Mouse (Mus musculus): Measurements from ENCODE around the gene Ndufa5. TPM values are rescaled to one million over a fixed set of nuclear protein-coding genes. Genes with fewer than 3 reads are reported as not detected.

The Ndufa5 gene
- polyA plus RNA-seq, 1 experiment = 1.3 TPM

DNA sequence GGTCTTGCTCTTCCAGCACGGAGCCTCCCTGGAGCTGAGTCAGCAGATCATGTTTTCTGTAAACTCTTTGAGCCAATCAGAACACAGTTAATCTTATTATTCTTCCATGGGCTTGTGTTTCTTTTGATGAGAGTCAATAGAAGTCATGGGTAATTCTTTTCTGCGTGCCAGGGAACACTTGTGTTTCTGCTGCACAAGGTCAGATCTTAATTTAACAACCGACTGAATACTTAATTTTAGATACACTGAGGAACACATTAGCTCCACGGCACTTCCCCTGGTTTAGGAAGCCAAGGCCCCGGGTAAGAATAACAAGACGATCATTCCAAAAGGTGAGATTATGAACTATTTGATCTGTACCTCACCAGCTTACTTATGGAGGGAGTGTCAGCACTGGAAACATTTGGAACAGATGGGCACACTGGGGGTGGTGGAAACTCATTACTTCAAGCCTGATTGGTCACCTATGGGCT is 15.3 kb upstream of the Ndufa5 start:
- H3K4me3 ChIP-seq (ENCODE audit: low read depth, low read length) = no peak overlapping the region
- no peaks in the 10 kb centered on the region for H3K36me3 ChIP-seq (ENCODE audit: control insufficient read depth, insufficient read depth, low read length)
- H3K4me1 ChIP-seq (ENCODE audit: control insufficient read depth, insufficient read depth, insufficient read length, low read length) = peaks cover 4% of the 10 kb centered on the region; the same call in 1 of the 2 replicates
- WGBS = 75% methylated on average over 6 of the region's 6 CpGs
- no peaks in the 10 kb centered on the region for H3K27me3 ChIP-seq (ENCODE audit: control insufficient read depth, insufficient read depth, low read length)
- no peak overlapping the region for H3K27ac ChIP-seq (ENCODE audit: insufficient read depth, low read depth, low read length)
- TF ChIP-seq CTCF (IDR thresholded peaks at IDR 0.05; ENCODE audit: extremely low read depth, insufficient read length, insufficient replicate concordance, low read depth, low read length) (no peak), POLR2A (IDR thresholded peaks at IDR 0.05; ENCODE audit: low read depth, low read length) (no peak)

DNA sequence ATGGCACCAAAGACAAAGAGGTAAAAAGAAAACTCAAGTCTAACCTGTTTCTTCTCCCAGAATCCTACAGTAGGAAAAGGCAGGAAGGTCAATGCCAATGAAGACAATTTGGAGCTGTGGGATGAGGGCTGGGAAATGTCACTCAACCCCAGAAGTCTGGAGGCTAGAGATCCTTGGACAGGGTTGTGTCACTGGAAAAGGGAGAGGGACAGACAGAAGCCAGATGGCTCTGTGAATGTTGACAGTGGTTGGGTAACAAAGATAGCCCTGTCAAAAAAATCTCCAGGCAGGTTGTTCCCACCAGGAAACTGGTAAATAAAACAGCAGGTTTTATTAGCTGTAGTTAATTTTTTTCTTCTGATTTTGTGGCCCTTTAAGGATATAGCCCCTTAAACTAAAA is 14.6 kb upstream of the Ndufa5 start:
- H3K4me3 ChIP-seq (ENCODE audit: low read depth, low read length) = no peak overlapping the region
- H3K27me3 ChIP-seq (ENCODE audit: control insufficient read depth, insufficient read depth, low read length) = no peaks in the 10 kb centered on the region
- no peaks in the 10 kb centered on the region for H3K36me3 ChIP-seq (ENCODE audit: control insufficient read depth, insufficient read depth, low read length)
- no peak overlapping the region for H3K27ac ChIP-seq (ENCODE audit: insufficient read depth, low read depth, low read length)
- peaks cover 4% of the 10 kb centered on the region; the same call in 1 of the 2 replicates for H3K4me1 ChIP-seq (ENCODE audit: control insufficient read depth, insufficient read depth, insufficient read length, low read length)
- no peak for TF ChIP-seq POLR2A (IDR thresholded peaks at IDR 0.05; ENCODE audit: low read depth, low read length)
- TF ChIP-seq CTCF (IDR thresholded peaks at IDR 0.05; ENCODE audit: extremely low read depth, insufficient read length, insufficient replicate concordance, low read depth, low read length) = no peak

DNA sequence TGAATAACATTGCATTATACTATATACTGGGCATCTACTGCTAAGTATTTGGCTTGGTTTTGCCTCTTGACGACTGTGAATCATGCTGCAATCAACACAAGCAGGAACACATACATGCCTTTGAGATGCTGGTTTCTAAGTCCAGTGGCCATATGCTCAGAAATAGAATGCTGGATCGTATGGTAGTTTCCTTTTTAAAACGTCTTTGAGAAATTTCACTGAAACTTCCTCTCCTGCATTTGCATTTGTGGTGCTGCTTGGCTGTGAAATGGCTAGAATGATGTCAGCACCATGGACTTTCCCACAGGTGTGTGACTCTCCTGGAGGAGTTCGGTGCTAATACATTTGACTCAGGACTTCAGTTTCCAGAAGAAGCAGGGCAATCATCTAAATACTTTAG is 12.3 kb upstream of the Ndufa5 start:
- no peak overlapping the region for H3K4me3 ChIP-seq (ENCODE audit: low read depth, low read length)
- H3K27ac ChIP-seq (ENCODE audit: insufficient read depth, low read depth, low read length) = no peak overlapping the region
- no peak for TF ChIP-seq CTCF (IDR thresholded peaks at IDR 0.05; ENCODE audit: extremely low read depth, insufficient read length, insufficient replicate concordance, low read depth, low read length)
- no peak for TF ChIP-seq POLR2A (IDR thresholded peaks at IDR 0.05; ENCODE audit: low read depth, low read length)
- H3K36me3 ChIP-seq (ENCODE audit: control insufficient read depth, insufficient read depth, low read length) = no peaks in the 10 kb centered on the region
- no peaks in the 10 kb centered on the region for H3K4me1 ChIP-seq (ENCODE audit: control insufficient read depth, insufficient read depth, insufficient read length, low read length)
- WGBS = 55% methylated on average over 4 of the region's 4 CpGs
- no peaks in the 10 kb centered on the region for H3K27me3 ChIP-seq (ENCODE audit: control insufficient read depth, insufficient read depth, low read length)

DNA sequence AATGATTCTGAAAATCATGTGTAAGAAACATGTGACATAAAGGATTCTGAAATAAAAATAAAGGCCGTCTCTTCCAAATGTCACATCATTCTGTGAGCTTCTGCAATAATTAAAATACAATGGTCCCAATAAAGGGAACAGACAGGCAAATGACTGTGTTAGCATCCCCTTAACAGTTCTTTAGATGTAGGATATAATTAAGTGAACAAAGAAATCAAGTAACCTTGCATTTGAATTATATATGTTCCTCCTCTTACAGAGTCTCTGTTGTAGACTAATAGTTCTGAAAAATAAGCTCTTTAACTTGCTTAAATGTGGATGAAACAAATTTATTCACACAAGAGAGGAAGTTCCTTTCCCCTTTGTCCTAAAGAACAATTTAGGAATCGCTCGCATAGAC is 10.6 kb upstream of the Ndufa5 start:
- TF ChIP-seq CTCF (IDR thresholded peaks at IDR 0.05; ENCODE audit: extremely low read depth, insufficient read length, insufficient replicate concordance, low read depth, low read length) (no peak), POLR2A (IDR thresholded peaks at IDR 0.05; ENCODE audit: low read depth, low read length) (no peak)
- Histone ChIP-seq H3K27me3 (ENCODE audit: control insufficient read depth, insufficient read depth, low read length) (no peaks in the 10 kb centered on the region), H3K36me3 (ENCODE audit: control insufficient read depth, insufficient read depth, low read length) (no peaks in the 10 kb centered on the region), H3K4me3 (ENCODE audit: low read depth, low read length) (no peak overlapping the region), H3K4me1 (ENCODE audit: control insufficient read depth, insufficient read depth, insufficient read length, low read length) (no peaks in the 10 kb centered on the region), H3K27ac (ENCODE audit: insufficient read depth, low read depth, low read length) (no peak overlapping the region)
- 79% methylated on average over 3 of the region's 3 CpGs for WGBS

DNA sequence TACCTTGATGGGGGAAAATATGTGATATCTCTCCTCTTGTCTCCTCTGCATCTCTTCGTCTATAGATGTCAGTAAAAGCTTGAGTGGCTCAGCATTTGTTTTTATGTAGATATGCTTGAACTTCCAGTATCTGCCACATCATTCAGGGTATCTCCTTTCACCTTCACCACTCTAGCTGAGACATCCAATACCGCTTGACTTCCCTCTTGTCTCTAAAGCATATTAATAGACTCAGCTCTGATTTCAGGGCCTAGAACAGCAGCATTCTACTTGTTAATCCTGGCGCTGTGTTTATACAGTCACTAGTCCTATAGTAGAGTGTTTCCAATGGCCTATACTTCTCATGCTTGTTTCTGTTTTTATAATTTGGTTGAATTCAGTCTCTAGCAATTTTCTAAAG is 5.0 kb upstream of the Ndufa5 start:
- no peak for TF ChIP-seq CTCF (IDR thresholded peaks at IDR 0.05; ENCODE audit: extremely low read depth, insufficient read length, insufficient replicate concordance, low read depth, low read length)
- TF ChIP-seq POLR2A (IDR thresholded peaks at IDR 0.05; ENCODE audit: low read depth, low read length) = no peak
- no peaks in the 10 kb centered on the region for H3K36me3 ChIP-seq (ENCODE audit: control insufficient read depth, insufficient read depth, low read length)
- 83% methylated on average over 3 of the region's 3 CpGs for WGBS
- H3K27me3 ChIP-seq (ENCODE audit: control insufficient read depth, insufficient read depth, low read length) = no peaks in the 10 kb centered on the region
- no peak overlapping the region for H3K4me3 ChIP-seq (ENCODE audit: low read depth, low read length)
- no peaks in the 10 kb centered on the region for H3K4me1 ChIP-seq (ENCODE audit: control insufficient read depth, insufficient read depth, insufficient read length, low read length)
- no peak overlapping the region for H3K27ac ChIP-seq (ENCODE audit: insufficient read depth, low read depth, low read length)

DNA sequence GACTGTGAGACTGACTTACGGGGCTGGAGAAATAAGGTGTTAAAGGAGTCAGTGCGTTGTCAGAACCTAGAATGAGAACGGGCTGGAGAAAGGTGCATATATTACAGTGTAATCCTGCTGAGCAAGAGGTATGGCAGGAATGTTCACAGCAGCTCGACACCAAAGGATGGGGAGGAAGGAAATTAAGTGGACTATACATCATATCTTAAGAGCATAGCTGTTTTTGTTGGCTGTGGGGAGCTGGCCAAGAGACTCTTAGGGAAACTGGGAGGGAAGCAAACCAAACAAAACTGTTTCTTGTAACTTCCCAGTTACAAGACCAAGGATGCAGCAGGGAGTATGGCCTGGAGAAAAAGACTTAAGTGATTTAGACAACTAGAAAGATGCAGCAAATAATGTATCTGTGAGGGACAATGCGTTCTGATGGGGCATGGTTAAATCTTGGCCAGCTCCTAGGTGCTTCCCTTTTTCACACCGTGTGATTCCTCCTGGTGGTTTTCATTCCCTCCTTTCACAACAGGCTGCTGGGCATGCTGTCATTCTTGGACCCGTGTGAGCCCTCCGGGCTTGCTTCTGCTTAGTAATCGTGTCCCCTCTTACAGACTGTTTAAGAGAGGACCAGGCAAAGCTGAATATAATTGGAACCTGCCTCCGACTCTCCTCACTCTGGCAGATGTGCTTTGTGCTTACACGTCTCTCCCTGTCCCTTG is 3.1 kb upstream of the Ndufa5 start:
- H3K4me3 ChIP-seq (ENCODE audit: low read depth, low read length) = no peak overlapping the region
- no peak overlapping the region for H3K27ac ChIP-seq (ENCODE audit: insufficient read depth, low read depth, low read length)
- no peaks in the 10 kb centered on the region for H3K36me3 ChIP-seq (ENCODE audit: control insufficient read depth, insufficient read depth, low read length)
- 0 out of 2 replicates have a peak, but pooled peaks cover 2% of the 10 kb centered on the region for H3K4me1 ChIP-seq (ENCODE audit: control insufficient read depth, insufficient read depth, insufficient read length, low read length)
- 55% methylated on average over 11 of the region's 11 CpGs for WGBS
- H3K27me3 ChIP-seq (ENCODE audit: control insufficient read depth, insufficient read depth, low read length) = no peaks in the 10 kb centered on the region
- no peak for TF ChIP-seq POLR2A (IDR thresholded peaks at IDR 0.05; ENCODE audit: low read depth, low read length)
- no peak for TF ChIP-seq CTCF (IDR thresholded peaks at IDR 0.05; ENCODE audit: extremely low read depth, insufficient read length, insufficient replicate concordance, low read depth, low read length)

DNA sequence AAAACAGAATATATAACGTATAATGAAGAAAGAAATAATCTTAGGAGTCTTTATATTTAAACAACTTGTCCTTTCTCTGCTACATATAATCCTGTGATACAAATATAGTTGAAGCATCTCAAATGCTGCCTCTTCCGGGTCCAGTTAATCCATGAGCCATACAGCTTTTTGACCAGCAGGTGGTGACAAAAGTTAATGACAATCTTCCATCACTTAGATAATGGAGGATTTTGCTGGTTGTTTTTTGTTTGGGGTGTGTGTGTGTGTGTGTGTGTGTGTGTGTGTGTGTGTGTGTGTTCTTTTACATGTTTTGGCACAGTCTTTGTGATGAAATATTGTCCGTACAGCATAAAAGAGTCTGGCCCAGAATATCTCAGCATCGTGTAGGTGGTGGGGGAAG is 2.4 kb upstream of the Ndufa5 start:
- Histone ChIP-seq H3K36me3 (ENCODE audit: control insufficient read depth, insufficient read depth, low read length) (no peaks in the 10 kb centered on the region), H3K27ac (ENCODE audit: insufficient read depth, low read depth, low read length) (no peak overlapping the region), H3K27me3 (ENCODE audit: control insufficient read depth, insufficient read depth, low read length) (no peaks in the 10 kb centered on the region), H3K4me1 (ENCODE audit: control insufficient read depth, insufficient read depth, insufficient read length, low read length) (0 out of 2 replicates have a peak, but pooled peaks cover 2% of the 10 kb centered on the region), H3K4me3 (ENCODE audit: low read depth, low read length) (no peak overlapping the region)
- TF ChIP-seq POLR2A (IDR thresholded peaks at IDR 0.05; ENCODE audit: low read depth, low read length) = no peak
- TF ChIP-seq CTCF (IDR thresholded peaks at IDR 0.05; ENCODE audit: extremely low read depth, insufficient read length, insufficient replicate concordance, low read depth, low read length) = no peak
- 16% methylated on average over 4 of the region's 4 CpGs for WGBS

Data from small intestine, adult 2 months (tissue).